Mouse (Mus musculus): ENCODE measurements at regions not wholly inside any gene's neighbourhood (a gene's known extent, or its start where the extent isn't known, plus 50 kb on each side); places are given as distances from the start of the nearest gene placed in this dataset.

DNA sequence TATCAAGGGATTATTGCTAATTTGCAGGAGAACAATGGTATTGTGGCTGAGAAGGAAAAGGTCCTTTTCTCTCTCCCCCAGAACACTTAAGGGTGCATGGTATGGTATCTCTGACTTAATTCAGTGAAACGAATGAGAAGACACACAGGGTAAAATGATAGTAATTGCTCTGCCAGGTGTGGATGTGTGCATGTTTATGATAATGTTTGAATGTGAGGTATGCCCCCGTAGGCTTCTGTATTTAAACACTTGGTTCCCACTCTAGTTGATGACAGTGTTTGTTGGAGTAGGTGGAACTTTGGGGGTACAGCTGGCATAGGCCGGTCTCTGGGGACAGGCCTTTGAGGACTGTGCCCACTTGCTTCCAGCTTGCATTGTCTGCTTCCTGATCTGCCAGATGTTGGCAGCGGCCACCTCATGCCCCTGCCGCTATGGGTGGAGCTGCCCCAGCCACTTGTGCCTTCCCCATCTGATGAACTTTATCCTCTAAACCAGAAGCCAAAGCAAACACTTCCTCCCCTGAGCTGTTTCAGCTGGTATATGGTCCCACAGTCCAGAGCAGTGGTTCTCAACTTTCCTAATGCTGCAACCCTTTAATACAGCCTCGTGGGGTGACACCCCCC, 53.0 kb upstream of the Egln3 start:
- Histone ChIP-seq H3K27ac (no peak overlapping the region), H3K36me3 (no peaks in the 10 kb centered on the region), H3K27me3 (no peaks in the 10 kb centered on the region), H3K4me2 (replicated peaks) (no peak overlapping the region), H3K9ac (no peak overlapping the region), H3K9me3 (replicated peaks) (no peaks in the 10 kb centered on the region), H3K4me1 (peaks cover 11% of the 10 kb centered on the region), H3K4me3 (no peak overlapping the region)
- WGBS, result 69% methylated on average over 6 of the region's 6 CpGs
- no peak for ATAC-seq (ENCODE audit: low FRiP score)
